Mouse (Mus musculus): Measurements from ENCODE around the gene Ngly1. TPM values are rescaled to one million over a fixed set of nuclear protein-coding genes. Genes with fewer than 3 reads are reported as not detected.

Ngly1 gene
- polyA plus RNA-seq, 1 experiment from 2014 or later = 46.0 TPM

DNA sequence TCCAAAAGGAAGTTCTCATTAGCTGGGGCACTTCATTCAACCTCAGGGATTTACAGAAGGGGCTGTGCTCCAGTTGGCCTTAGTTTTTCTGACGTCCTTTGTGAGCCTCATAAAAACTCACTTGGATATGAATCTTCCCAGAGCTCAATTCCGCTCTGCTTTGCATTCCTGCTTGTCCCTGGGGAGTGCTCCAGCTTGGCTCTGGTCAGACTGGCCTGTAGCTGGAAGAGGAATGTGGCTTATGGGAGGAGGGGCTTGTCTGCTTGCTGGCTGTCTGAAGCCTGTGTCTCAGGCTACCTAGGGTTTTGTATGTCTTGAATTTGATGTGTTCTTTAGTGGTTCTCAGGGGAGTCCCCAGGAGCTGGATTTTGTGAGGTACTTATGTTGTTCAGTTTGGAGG is 79.5 kb downstream of the Ngly1 start:
- Histone ChIP-seq H3K4me2 (replicated peaks; ENCODE audit: low read depth, low read length) (no peak overlapping the region), H3K4me3 (ENCODE audit: low read depth, low read length) (no peak overlapping the region), H3K27ac (ENCODE audit: low read length) (peak overlapping the region; percentile 35), H3K4me1 (ENCODE audit: control insufficient read depth, insufficient read depth, low read length) (0 out of 2 replicates have a peak, but pooled peaks cover 4% of the 10 kb centered on the region), H3K36me3 (ENCODE audit: control insufficient read depth, insufficient read depth, low read length) (no peaks in the 10 kb centered on the region), H3K9me3 (ENCODE audit: control insufficient read depth, low read depth, low read length) (no peaks in the 10 kb centered on the region), H3K27me3 (ENCODE audit: control insufficient read depth, insufficient read depth, low read length) (no peaks in the 10 kb centered on the region), H3K9ac (replicated peaks; ENCODE audit: low read depth, low read length) (no peak overlapping the region)
- peak; percentile 81; the same call in 1 of the 2 replicates for ATAC-seq (ENCODE audit: insufficient number of reproducible peaks, insufficient read depth, low FRiP score, low read depth)
- 11% methylated on average over 2 of the region's 2 CpGs for WGBS

DNA sequence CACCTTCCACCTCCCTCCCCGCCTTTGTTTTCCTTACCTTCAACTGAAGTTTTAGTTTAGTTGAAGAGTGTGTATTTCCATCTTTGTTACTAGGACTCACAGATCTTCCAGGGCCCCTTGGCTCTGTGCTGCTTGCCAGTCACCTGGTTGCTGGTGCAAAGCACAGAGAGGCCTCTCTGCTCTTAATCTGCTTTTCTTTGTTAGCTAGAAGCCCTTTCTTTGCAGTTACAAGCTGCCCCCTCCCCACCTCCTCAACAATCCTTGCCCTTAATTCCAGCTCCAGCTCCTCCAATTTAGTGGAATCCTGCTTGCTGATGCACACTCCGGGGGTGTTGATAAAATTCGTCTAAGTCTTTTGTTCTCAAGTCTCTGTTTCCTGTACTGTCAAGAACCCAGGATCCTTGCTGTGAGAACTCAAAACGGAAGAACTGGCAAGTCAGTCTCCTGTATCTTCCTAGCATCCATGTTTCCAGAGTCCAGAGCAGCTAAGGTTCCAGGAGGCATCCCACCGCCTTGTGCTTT is 79.9 kb downstream of the Ngly1 start:
- Histone ChIP-seq H3K4me3 (ENCODE audit: low read depth, low read length) (no peak overlapping the region), H3K9ac (replicated peaks; ENCODE audit: low read depth, low read length) (no peak overlapping the region), H3K9me3 (ENCODE audit: control insufficient read depth, low read depth, low read length) (no peaks in the 10 kb centered on the region), H3K4me1 (ENCODE audit: control insufficient read depth, insufficient read depth, low read length) (0 out of 2 replicates have a peak, but pooled peaks cover 4% of the 10 kb centered on the region), H3K36me3 (ENCODE audit: control insufficient read depth, insufficient read depth, low read length) (no peaks in the 10 kb centered on the region), H3K27ac (ENCODE audit: low read length) (peak overlapping the region; percentile 35; the same call in 1 of the 2 replicates), H3K4me2 (replicated peaks; ENCODE audit: low read depth, low read length) (no peak overlapping the region), H3K27me3 (ENCODE audit: control insufficient read depth, insufficient read depth, low read length) (no peaks in the 10 kb centered on the region)
- no peak for ATAC-seq (ENCODE audit: insufficient number of reproducible peaks, insufficient read depth, low FRiP score, low read depth)
- WGBS = 43% methylated on average over 5 of the region's 5 CpGs

DNA sequence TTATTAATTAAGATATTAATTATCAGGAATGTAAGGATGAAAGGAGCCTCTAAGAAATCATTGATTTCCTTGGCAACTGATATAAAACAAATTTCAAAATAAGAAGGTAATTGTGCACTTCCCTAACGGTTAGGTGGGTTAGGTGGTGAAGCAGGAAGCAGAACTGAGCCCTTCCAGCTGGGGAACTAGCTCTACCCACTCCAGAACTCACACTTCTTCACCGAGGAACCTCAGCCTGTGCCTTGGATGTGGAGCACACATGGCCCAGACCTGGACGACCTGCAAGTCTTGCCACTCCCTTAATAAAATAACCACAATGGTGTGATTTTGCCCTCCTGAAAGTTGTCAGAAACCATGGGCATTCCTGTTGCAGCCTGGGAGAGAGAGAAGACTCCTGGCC is 80.7 kb downstream of the Ngly1 start:
- no peak for ATAC-seq (ENCODE audit: insufficient number of reproducible peaks, insufficient read depth, low FRiP score, low read depth)

DNA sequence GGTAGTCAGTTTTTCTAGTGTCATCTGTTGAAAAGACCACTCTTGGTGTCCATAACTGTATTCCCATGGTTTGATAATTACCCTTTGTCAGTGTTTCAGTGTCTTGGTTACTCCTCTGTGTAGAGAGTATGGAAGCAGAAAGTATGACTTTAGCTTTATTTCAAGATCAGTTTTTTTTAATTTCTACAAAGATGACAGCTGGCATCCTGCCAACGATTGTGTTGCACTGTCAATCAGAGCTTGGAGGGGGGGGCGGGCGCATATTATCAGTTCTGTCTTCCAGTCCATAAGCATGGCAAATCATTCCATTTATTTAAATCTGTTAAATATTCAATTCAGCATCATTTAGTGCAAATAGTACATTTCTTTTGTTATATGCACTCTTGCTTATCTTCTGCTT is 85.2 kb downstream of the Ngly1 start:
- H3K27me3 ChIP-seq (ENCODE audit: control insufficient read depth, insufficient read depth, low read length) = no peaks in the 10 kb centered on the region
- no peak overlapping the region for H3K4me2 ChIP-seq (replicated peaks; ENCODE audit: low read depth, low read length)
- H3K9ac ChIP-seq (replicated peaks; ENCODE audit: low read depth, low read length) = no peak overlapping the region
- H3K27ac ChIP-seq (ENCODE audit: low read length) = no peak overlapping the region
- 86% methylated on average over 3 of the region's 3 CpGs for WGBS
- no peak for ATAC-seq (ENCODE audit: insufficient number of reproducible peaks, insufficient read depth, low FRiP score, low read depth)
- H3K36me3 ChIP-seq (ENCODE audit: control insufficient read depth, insufficient read depth, low read length) = no peaks in the 10 kb centered on the region
- no peak overlapping the region for H3K4me3 ChIP-seq (ENCODE audit: low read depth, low read length)
- 0 out of 2 replicates have a peak, but pooled peaks cover 2% of the 10 kb centered on the region for H3K4me1 ChIP-seq (ENCODE audit: control insufficient read depth, insufficient read depth, low read length)
- H3K9me3 ChIP-seq (ENCODE audit: control insufficient read depth, low read depth, low read length) = no peaks in the 10 kb centered on the region

More for the DNA sequence above, 80.7 kb downstream of the Ngly1 start:
- no peak overlapping the region for H3K9ac ChIP-seq (replicated peaks; ENCODE audit: low read depth, low read length)
- 59% methylated on average over 3 of the region's 3 CpGs for WGBS
- no peak overlapping the region for H3K4me2 ChIP-seq (replicated peaks; ENCODE audit: low read depth, low read length)
- H3K36me3 ChIP-seq (ENCODE audit: control insufficient read depth, insufficient read depth, low read length) = no peaks in the 10 kb centered on the region
- H3K9me3 ChIP-seq (ENCODE audit: control insufficient read depth, low read depth, low read length) = no peaks in the 10 kb centered on the region
- H3K27me3 ChIP-seq (ENCODE audit: control insufficient read depth, insufficient read depth, low read length) = no peaks in the 10 kb centered on the region
- H3K4me3 ChIP-seq (ENCODE audit: low read depth, low read length) = no peak overlapping the region
- no peak overlapping the region for H3K27ac ChIP-seq (ENCODE audit: low read length)
- H3K4me1 ChIP-seq (ENCODE audit: control insufficient read depth, insufficient read depth, low read length) = 0 out of 2 replicates have a peak, but pooled peaks cover 4% of the 10 kb centered on the region

DNA sequence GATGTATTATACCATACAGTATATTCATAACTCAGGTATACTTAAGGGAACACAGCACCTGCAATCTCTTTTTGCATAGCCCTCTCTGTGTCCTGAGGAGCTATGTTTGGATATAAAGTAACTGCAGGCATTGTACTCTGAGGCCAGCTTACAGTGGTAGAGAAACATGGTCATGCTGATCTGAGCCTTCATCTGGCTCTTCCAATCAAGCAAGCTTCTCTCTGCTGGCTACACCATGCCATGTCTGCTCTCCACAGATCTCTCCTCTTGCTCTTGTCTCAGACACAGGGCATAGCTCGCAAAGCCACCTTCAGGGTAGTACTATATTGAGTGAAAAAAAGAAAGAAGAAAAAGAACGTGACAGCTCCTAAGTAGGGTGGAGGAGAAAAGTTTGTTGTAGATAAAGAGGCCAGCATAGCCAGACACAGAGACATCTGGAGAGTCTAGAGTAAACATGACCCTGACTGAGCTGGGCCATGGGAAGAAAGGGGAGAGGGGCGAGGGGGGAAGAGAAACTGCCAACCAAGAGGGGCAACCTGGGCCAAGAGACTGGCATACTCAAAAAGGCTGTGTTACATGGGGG is 86.8 kb downstream of the Ngly1 start:
- Histone ChIP-seq H3K27ac (ENCODE audit: low read length) (no peak overlapping the region), H3K4me1 (ENCODE audit: control insufficient read depth, insufficient read depth, low read length) (0 out of 2 replicates have a peak, but pooled peaks cover 2% of the 10 kb centered on the region), H3K9ac (replicated peaks; ENCODE audit: low read depth, low read length) (no peak overlapping the region), H3K27me3 (ENCODE audit: control insufficient read depth, insufficient read depth, low read length) (no peaks in the 10 kb centered on the region), H3K9me3 (ENCODE audit: control insufficient read depth, low read depth, low read length) (no peaks in the 10 kb centered on the region), H3K36me3 (ENCODE audit: control insufficient read depth, insufficient read depth, low read length) (no peaks in the 10 kb centered on the region), H3K4me3 (ENCODE audit: low read depth, low read length) (no peak overlapping the region), H3K4me2 (replicated peaks; ENCODE audit: low read depth, low read length) (no peak overlapping the region)
- 22% methylated on average over 3 of the region's 3 CpGs for WGBS
- no peak for ATAC-seq (ENCODE audit: insufficient number of reproducible peaks, insufficient read depth, low FRiP score, low read depth)

DNA sequence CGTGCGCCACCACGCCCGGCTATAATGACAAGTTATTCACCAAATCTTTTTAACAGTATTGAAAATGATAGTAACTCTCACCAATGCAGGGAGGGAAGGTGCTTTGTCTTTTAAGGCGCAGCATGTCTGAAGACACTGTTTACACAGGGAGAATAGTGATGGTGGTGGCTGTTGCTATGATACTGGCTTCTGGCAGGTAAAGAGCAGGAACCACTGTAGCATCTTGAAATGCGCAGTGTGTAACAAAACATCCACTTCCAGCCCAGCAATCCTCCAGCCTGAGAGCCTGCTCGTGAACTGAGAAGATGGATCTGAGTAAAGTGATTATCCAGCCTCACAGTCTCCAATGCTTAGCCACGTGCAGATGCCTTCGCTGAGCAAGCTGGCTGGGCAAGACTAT is 98.4 kb downstream of the Ngly1 start:
- 68% methylated on average over 9 of the region's 9 CpGs for WGBS
- no peak overlapping the region for H3K27ac ChIP-seq (ENCODE audit: low read length)
- ATAC-seq (ENCODE audit: insufficient number of reproducible peaks, insufficient read depth, low FRiP score, low read depth) = no peak

DNA sequence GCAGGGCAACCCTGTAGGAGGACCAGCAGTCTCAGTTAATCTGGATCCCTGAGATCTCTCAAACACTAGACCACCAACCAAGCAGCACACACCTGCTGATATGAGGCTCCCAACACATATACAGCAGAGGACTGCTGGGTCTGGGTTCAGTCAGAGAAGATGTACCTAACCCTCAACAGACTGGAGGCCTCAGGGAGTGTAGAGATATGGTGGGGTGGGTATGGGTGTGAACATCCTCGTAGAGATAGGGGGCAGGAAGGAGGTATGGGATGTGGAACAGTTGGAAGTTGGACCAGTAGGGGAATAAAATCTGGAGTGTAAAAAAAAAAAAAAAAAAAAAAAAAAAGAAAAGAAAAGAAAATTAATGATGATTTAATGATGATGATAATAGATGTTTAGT is 110.6 kb downstream of the Ngly1 start:
- Histone ChIP-seq H3K27ac (ENCODE audit: low read length) (no peak overlapping the region), H3K4me3 (ENCODE audit: low read depth, low read length) (no peak overlapping the region), H3K9me3 (ENCODE audit: control insufficient read depth, low read depth, low read length) (no peaks in the 10 kb centered on the region), H3K36me3 (ENCODE audit: control insufficient read depth, insufficient read depth, low read length) (no peaks in the 10 kb centered on the region), H3K27me3 (ENCODE audit: control insufficient read depth, insufficient read depth, low read length) (no peaks in the 10 kb centered on the region), H3K4me1 (ENCODE audit: control insufficient read depth, insufficient read depth, low read length) (no peaks in the 10 kb centered on the region), H3K4me2 (replicated peaks; ENCODE audit: low read depth, low read length) (no peak overlapping the region), H3K9ac (replicated peaks; ENCODE audit: low read depth, low read length) (no peak overlapping the region)
- WGBS = 60% methylated on average over 1 of the region's 1 CpGs
- no peak for ATAC-seq (ENCODE audit: insufficient number of reproducible peaks, insufficient read depth, low FRiP score, low read depth)

More for the DNA sequence above, 98.4 kb downstream of the Ngly1 start:
- Histone ChIP-seq H3K4me3 (ENCODE audit: low read depth, low read length) (no peak overlapping the region), H3K9ac (replicated peaks; ENCODE audit: low read depth, low read length) (no peak overlapping the region), H3K9me3 (ENCODE audit: control insufficient read depth, low read depth, low read length) (no peaks in the 10 kb centered on the region), H3K4me2 (replicated peaks; ENCODE audit: low read depth, low read length) (no peak overlapping the region), H3K27me3 (ENCODE audit: control insufficient read depth, insufficient read depth, low read length) (no peaks in the 10 kb centered on the region), H3K4me1 (ENCODE audit: control insufficient read depth, insufficient read depth, low read length) (no peaks in the 10 kb centered on the region), H3K36me3 (ENCODE audit: control insufficient read depth, insufficient read depth, low read length) (no peaks in the 10 kb centered on the region)
